Mouse (Mus musculus) layer of hippocampus, postnatal 25 days (tissue): ENCODE results near the gene Fam24a. TPM values are rescaled to one million over a fixed set of nuclear protein-coding genes. Genes with fewer than 3 reads are reported as not detected.

Experiments used
- DNase-seq, 2 experiments: peaks; one replicate each; pipeline ENCODE4 v3.0.0; 2022; ENCODE audit warnings: mixed read lengths in 2 of 2, low spot score in 1 of 2; ENCODE audit errors: extremely low spot score in 1 of 2
- total RNA-seq, 2 experiments: library from RNA; stranded (reverse); gene quantifications; 2 replicates each; pipeline ENCODE4 v1.2.3; 2021

The Fam24a gene
- total RNA-seq: not detected

DNA sequence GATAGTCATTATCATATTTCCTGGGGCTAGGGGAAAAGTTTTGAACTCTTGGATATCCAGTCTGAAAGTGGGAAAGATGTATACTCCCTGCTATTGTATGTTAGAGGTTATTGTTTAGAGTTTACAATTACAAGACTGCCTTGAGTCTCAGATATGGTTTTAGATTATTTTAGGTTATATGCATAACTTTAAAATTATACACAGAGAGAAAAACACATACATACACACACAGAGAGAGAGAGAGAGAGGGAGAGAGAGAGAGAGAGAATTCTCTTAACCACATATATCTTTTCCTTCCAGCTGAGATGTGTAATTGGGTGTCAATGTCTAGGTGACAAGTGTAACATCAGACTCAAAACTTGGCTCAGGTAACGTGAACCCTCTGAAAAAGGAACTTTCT lies at the start of gene Fam24a:
TSS of gene Fam24a (plus strand) at position 301 of the 400 bp plus-strand sequence.
- DNase-seq: no peak

DNA sequence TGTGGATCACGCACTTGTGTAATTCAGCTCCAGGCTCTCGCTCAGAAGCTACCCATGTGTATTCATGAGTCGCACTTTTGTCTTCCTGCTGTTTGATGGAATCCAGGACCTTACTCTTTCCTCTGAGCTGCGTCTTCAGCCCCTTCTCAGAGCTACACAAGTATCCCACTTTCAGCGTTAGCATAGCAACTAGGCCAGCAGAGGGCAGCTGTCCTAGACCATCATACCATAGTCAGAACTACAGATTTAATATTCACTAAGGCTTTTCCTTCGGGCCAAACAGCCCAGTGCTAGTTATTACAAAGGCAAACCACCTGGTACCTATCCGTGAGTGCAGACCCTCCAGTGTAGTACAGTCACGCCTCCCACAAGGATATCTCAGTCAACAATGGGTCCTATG lies 36.5 kb upstream of the Fam24a start:
- no peak for DNase-seq

DNA sequence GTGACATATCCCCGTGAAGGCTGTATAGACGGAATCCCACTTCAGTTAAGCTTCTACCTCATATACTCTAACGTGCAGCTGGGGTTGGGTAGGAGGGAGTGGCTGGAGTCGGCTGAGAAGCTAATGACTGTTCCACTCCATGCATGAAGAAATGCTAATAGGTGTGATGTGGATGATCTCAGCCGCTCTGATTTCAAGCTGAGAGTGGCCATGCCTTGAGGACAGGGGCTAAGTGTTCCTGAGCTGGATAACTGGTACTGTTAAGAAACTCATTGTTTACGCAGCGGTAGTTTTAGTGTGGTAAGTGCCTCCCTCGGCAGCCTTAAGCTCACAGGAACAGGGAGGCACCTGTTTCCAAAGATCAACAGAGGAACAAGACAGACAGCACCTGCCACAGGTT lies 30.3 kb upstream of the Fam24a start:
- no peak for DNase-seq

DNA sequence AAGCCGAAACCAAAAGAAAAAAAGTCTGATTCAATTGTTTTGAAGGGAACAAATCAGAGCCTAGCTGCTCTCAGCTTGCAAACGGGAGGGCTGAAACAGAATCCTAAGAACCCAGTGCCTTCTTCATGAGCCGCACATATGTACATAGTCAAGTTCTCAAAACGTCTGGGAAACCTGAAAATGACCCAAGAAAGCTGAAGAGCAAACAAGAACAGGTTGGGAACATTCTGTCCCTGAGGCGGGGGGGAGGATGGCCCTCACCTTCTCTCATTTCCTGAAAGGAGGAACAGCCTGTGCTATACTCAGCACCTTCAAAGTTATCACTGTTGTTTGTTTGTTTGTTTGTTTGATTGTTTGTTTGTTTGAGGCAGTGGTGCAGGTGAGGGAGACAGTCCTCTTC lies 26.9 kb upstream of the Fam24a start:
- DNase-seq: no peak

DNA sequence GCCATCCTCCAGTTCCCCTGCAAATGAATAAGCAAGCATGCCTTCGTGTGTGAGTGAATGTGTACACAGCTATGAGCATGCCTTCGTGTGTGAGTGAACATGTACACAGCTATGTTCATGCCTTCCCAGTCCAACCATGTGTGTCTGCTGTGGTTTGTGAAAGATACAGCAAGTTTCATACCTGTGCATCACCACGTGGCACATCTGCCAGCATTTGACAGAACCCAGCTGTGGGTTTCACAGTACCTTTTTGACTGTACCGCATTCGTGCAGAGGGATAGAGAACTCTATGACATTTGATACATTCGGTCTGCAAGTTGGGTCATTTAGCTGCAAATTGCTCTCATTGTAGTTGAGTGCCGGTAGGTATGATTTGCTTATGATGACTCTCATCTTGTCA lies 19.2 kb upstream of the Fam24a start:
- DNase-seq: no peak

DNA sequence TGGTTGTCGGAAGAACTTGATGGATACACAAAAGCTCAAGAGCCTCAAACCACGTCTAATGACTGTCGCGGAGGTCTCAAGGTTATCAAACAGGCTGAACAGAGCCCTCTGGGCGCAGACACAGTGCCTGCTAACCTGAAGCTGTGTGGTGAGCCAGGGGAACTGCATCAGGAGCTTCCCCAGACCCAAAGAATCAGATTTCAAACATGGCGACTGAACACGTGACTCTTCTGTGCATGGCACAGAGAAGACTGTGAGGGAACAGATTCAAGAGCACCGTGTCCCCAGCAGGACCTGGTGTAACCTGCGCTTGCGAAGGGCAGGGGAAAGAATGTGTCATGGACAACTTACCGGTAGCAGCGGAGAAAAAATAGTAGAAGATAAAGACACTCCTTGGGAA lies 16.1 kb upstream of the Fam24a start:
- DNase-seq: no peak

DNA sequence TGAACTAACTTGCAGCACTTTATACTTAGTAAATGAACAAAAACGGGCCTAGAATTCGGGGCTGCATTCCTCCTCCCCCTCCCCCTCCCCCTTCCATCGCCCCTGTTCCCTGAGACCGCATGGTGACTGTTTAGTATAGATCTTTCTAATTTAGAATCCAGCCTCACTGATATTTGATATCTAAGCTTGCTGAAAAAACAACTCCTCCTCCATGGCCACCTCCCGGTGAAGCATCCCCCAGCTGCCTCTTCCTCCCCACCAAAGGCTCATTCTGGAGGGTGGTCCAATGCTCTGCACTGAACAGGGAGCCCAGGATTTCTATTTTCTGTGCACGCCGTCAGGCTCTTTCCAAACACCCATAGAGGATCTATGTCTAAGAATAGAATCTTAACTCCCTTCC lies 15.3 kb upstream of the Fam24a start:
- no peak for DNase-seq

DNA sequence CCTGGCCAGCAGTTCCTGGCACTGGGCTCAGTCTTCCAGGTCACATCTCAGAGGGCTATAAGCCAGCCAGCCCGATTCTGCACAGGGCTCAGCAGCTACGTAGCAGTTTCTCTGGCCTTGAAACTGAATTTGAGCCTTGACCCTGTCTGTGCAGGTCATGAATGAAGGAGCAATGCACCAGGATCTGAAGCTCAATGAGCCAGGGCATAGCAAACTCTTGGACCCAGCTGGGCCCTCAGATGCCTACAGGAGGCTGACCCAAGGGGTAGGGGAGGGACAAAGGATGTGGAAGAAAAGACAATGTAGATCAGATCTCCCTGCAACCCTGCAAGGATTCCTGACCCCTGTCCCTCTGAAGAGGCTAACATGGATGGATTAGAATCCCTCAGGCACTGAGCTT lies 11.5 kb upstream of the Fam24a start, which contains the start of gene Cuzd1:
TSS of gene Cuzd1 (minus strand) at position 101 of the 400 bp plus-strand sequence.
- DNase-seq: no peak

DNA sequence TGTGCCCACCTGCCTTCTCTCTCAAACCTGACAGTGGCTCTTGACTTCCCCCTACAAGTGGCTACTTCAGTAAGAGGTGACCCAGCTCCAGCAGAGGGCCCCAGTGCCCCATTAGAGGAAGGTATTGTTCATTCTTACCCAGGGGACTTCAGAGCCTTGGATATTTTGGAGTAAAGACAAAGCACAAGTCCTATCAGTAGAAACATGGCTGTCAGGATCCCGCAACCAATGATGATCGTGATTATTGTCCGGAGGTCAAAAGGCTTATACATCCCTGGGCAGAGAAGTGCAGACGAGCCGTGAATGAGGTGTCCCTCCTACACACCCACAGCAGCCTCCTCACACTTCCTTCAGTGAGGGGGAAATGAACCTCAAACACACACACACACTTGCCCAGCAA lies 6.6 kb upstream of the Fam24a start:
- no peak for DNase-seq

DNA sequence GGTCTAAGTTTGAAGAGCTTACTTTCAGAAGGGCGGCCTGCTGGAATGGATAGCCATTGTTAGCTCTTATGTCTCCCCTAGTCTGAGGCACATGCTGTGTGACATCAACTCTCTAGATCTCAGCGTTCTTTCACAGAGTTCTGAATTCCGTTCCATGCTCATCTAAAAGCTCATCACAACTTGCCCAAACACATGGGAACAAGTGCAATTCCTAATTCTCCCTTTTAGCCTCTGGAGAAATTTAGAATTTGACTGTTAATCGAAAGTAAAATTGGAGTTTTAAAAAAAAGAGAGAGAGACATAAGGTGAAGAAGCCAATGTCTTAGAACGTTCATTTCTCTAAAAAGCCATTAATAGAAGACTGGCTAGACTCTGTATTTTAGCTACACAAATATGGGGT lies 4.2 kb upstream of the Fam24a start, which contains the start of gene Fam24b:
TSS of gene Fam24b (minus strand) at position 101 of the 400 bp plus-strand sequence.
- no peak for DNase-seq

DNA sequence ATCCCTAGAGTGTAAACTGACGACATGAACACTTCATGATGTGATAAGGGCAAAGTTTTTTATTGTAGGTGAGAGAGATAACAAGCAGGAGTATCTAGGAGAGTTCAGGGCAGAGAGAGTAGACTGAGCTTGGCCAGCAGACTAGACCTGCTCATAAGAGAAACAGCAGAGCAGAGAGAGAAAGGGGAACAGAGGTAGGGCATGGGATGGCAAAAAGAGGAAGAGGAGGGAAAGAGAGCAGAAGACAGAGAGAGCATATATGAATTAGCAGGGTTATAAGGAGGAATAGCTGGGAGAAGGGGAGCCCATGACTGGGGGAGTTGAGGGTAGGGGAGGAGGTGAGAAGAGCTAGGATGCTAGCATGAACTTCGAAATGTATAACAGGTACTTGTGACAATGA lies 2.0 kb upstream of the Fam24a start:
- DNase-seq: no peak

DNA sequence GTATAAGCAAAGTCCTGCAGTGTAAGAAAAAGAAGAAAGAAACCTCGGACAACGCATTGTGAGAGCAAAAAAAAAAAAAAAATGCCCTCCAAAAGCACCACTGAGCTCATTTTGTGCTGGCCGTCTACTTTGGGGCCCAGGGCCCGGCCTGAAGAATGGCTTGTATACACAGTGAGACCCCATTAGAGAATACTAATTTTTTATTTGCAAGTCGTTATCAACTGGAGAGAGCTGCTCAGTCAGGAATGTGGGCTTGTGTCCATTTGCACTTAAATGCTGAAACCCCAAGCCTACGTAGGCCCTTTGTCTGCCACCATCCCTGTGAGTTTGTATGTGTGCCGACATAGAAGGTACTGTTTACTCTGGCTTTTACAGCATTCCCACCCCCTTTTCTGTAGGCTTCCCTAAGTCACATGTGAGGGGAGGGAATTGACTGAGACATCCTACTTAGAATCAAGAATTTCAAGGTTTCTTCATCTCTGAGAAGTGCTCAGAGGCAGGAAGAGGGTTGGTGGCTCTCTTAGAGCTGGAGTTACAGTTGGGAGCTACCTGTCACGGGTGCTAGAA lies 3.9 kb downstream of the Fam24a start:
- DNase-seq: no peak

DNA sequence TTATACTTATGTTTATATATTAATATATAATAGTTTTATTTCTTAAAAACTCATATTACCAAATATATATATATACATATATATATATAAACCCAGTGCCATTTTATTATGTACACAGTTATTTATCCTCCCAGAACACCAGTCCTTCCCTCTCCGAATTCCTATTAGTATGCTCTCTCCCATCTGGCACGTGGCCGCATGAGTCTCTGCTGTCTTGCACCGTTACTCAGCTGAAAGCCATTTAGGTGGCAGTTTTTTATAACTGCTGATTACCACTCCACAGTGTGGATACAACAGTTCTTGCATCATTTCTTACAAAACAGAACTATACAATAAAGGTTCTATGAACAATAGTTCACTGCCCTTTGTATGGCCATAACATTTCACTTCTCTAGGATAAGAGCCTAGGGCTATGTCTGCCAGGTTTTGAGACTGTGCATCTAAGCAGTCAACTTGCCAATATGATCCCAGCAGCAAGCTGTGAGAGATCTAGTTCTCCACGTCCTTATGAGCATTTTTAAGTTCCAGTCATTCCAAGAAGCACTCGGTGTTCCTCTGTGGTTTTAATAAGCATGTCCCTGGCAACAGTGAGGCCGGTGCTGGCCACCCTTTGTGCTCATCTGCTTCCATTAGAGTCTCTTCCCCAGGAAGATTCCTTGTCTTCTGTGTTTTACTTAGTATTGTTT lies 12.3 kb downstream of the Fam24a start:
- DNase-seq: no peak

DNA sequence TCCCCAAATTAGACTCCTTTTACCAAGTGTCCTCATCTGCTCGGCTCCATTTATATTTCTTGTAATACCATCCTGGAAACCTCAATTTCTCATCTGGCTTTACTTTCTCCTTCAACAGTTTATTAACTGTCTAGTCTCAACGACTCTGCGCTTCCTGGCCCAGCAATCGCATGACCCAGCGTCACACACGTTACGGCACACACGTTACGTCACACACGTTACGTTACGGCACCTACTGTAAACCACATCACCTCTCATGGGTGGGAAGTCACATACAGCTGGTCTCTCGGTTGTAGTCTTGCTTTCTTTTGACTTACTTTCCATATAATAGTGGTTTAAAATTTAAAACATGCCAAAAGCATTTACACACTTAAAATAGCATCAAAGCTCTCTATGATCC lies 22.4 kb downstream of the Fam24a start:
- DNase-seq: no peak

DNA sequence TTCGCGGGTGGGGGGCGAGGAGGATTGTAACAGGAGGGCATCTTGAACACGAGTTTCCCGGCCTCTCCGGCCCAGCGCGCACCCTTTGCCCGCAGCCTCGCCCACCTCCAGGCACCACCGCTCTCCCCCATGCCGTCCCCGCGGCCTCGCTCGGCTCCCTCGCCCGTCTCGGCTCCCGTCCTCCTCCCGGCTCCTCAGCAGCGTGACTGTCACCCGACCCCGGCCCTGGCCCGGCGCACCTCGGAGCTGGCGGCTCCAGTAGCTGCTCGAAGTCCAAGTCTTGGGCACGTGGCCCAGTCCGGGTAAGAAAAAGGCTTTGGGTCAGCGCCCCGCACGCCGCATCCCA lies 28.6 kb downstream of the Fam24a start:
- DNase-seq: no peak

DNA sequence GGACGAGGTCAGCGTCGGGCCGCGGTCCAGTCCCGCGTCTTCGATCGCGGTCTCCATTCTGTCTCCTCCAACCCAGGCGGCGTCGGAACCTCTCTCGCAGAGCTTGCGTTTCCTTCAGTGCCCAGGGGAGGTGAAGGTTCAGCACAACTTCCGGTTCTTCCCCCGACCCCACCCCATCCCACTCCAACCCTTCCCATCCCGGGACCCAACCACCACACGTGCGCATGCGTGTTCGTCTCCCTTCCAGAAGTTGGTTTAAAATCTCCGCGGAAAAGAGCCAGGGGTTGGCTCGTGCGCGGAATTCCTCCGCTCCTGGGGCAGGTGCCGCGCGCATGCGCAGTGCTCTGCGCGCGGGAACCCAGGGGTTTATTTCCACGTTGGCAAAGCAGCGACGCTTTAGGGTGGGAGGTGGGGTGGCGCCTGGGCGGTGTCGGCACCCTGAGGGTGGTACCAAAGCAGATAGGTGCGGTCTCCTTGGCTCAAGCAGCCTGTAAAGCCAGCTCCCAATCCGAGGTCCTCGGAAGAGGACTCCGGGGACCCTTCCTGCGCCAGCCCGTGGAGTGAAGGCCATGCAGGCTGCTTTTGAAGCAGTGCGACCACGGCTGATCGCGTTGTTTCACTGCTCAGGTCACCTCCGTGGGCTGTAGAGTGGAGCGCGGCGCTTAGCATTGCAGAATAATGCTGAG lies 29.1 kb downstream of the Fam24a start, which contains the start of gene 2310057M21Rik:
TSS of gene 2310057M21Rik (minus strand) at position 145 of the 686 bp plus-strand sequence.
- peak; percentile 81 to 85 for DNase-seq

DNA sequence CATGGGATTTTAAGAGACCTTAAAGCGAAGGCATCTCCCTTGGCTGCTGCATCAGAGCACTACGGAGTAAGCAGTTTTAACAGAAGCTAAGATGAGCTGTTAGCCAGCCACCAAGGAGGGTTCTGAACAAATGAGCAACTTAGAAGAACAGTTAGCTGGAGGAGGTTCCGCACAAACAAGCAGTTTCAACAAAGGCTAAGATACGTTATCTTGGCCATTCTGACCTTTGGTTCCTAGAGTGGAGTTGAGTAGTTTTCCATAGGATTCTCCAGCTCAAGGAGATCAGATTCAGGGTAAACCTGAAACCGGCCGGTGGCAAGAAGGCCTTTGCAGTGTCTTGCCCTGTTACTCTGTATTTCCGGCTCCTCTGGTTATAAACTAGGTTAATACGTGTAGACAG lies 30.5 kb downstream of the Fam24a start:
- DNase-seq: no peak

DNA sequence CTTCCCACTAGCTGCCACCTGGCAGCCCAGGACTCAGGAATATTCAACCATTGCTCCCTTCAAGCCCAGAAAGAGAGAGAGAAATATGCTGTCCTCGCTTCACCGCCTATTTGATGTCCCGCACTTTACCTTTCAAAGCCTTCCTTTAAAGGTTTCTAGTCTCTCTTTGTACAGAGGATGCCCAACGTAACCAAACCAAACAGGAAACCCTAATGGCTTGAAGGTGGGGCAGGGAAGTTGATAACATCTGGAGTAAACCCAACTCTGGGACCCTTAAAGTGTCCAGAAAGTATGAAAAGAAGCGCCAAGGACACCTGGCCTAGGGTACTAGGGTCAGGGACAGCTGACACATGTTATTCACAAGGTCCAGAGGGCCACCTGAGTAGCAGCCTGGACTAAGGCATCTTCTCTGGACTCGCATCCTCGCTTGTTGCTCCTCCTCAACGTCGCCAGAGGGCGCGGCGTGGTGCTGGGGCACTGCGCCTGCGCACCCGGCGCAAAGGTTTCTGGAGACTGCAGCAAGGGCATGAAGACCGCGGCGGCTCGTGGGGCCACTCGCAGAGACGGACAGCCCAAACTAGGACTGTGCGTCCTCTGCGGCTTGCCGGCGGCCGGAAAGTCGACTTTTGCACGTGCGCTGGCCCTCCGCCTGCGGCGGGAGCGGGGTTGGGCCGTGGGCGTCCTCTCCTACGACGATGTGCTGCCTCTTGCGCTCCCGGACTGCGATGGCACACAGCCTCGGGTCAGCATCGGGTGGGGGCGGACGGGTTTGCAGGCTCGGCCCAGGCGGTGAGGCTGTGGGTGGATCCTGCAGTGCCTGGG lies 37.2 kb downstream of the Fam24a start, which contains the start of gene Pstk:
TSS of gene Pstk (plus strand) at position 494 of the 822 bp plus-strand sequence.
- peak; percentile 81 to 86 for DNase-seq

DNA sequence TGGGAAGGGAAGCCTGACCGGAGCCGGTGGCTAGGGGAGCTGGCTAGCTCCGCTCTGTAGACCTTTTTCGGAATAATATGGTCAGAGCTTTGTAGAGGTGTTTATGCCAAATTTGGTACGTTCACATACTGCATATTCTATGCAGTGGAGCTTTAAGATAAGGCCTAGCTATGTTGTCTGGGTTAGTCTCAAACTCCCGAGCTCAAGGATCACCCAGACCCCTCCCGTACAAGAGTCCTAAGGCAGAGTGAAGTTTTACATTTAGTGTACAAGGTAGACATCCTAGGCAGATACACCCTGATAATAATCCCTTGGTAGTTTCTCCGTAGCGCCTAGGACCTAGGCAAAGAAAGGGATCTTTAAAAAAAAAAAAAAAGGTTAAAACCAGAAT lies 37.8 kb downstream of the Fam24a start:
- DNase-seq: no peak

DNA sequence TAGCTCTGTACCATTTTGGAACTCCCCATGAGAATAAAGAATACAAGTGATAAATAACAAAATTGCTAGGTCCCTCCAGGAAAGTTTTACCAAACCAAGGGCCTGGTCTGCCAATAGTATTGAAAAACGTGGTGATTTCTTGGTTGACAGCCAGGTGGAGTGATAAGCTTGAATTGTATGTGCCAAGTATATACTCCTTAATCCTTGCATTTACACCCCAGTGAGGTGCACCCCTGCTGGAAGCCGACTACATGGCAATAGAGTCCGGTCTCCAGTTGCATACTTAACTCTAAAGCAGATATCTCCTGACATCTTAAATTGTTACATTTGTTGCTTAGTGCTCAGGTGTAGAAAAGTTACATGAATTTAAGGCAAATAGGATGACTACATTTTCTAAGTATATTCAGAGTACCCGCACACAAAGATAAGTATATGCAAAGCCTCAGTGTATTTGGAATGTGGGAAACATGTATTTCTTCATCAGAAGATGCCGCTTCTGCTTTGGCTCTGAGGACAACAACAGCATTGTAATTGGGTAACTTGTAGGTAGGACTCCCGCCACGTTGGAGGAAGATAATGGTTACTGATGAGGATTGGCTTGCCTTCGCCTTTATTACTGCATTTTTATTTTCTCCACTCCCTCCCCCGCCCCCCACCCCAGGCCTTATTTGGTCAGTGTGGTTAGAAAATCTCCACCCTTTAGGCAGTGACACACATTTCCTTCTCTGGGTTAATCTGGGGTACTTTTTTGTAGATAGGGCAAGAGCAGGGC lies 38.4 kb downstream of the Fam24a start:
- no peak for DNase-seq
